Mouse (Mus musculus): ENCODE measurements around the gene Draxin.

GRCm38 (mm10) chr4:148058993-148059392 lies 71.5 kb downstream of the Draxin start:
- TF ChIP-seq CTCF (IDR thresholded peaks at IDR 0.05) (no peak), POLR2A (IDR thresholded peaks at IDR 0.05; ENCODE audit: insufficient read depth, low read depth, low read length) (no peak)
